Mouse (Mus musculus) right cerebral cortex, adult 2 months (tissue): ENCODE data around the gene Hectd3.

Experiments used
- DNase-seq, 2 experiments: peaks; one replicate each; pipeline ENCODE4 v3.0.0; 2021 to 2022; ENCODE audit warnings: low spot score in 2 of 2

Gene Hectd3

DNA sequence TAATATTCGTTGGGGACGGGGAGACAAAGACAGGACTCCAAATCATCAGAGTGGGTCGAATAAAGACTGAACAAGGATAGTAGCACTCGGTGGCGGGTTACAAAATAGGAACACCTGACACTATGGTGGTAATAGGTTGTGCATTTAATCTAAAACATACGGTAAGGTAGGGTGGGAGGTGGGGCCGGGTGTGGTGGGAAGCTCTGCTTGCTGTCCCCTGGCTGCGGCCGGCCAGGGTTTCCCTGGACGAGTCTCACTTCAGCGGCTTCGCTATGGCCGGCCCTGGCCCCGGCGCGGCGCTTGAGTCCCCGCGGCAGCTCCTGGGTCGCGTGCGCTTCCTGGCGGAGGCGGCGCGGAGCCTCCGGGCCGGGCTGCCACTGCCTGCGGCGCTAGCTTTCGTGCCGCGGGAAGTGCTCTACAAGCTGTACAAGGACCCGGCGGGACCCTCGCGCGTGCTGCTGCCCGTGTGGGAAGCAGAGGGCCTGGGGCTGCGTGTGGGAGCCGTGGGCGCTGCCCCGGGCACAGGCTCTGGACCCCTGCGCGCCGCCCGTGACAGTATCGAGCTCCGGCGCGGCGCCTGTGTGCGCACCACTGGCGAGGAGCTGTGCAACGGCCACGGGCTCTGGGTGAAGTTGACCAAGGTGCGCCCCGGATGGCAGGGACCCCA, at the start of gene Hectd3:
TSS of gene Hectd3 (plus strand) at position 187 of the 667 bp plus-strand sequence.
- DNase-seq: peak; percentile 60 to 71

DNA sequence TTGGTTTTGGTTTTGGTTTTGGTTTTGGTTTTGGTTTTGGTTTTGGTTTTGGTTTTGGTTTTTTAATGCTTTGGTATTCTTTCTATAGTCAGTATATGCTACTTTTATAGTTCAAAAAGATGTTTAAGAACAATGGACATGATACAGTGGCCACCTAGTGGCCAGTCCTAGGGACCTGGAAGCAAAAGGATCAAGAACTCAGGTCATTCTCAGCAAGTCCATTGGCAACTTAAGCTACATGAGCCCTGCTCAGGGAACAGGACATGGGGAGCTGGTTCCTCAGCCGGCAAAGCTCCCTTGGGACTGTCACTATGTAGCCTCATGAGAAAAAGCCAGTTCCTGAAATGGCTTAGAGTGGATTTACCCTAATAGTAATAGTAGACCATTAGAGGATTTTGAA, 43.5 kb upstream of the Hectd3 start:
- no peak for DNase-seq

DNA sequence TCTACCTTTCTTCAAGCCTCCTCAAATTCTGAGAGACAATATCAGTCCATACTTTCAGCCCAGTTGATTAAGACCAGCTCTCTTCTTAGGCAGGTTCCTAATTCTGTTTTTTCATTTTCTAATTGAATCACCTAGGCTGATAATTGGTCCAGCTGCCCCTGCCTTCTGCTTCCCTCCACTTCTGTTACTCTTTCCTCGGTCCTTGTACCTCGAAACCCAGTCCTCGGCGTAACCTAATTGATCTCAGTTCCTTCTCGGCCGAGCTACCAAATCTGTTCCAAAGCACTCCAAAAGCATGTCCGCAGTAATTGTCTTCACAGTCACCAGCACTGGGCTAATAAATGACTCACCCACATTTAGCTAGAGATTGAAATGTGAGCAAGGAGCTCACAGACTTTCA, 40.2 kb upstream of the Hectd3 start:
- DNase-seq: no peak

DNA sequence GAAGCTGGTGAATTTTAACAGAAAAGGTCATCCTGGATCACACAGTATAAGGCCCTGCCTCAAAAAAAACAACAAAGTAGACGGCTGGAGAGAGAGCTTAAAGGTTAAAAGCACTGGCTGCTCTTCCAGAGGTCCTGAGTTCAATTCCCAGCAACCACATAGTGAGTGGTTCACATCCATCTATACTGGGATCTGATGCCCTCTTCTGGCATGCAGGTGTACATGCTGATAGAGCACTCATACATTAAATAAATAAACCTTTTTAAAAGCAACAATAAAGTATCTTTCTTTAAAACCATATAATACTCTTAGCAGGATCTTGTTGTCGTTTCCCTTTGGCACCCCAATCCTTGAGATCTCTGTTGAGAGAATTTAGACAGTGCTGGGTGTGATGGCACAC, 18.6 kb upstream of the Hectd3 start:
- no peak for DNase-seq

DNA sequence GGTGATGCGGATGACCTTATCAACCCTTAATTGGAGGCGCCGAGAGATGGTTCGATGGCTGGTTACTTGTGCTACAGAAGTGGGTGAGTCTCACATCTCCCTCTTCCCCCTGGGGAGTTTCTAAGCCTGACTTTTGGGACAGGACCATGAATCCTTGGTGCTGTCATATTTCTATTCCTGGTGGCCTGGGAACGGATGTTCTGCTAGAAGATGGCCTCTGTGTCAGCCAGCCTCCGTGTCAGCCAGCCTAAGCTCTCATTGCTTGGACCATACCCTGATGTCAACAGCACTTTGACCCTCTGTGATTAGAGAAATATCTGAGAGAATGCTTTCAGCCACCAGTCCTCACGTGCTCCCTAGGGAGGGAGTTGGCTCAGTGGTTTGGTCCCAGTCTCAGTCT, 9.4 kb upstream of the Hectd3 start:
- DNase-seq: no peak

DNA sequence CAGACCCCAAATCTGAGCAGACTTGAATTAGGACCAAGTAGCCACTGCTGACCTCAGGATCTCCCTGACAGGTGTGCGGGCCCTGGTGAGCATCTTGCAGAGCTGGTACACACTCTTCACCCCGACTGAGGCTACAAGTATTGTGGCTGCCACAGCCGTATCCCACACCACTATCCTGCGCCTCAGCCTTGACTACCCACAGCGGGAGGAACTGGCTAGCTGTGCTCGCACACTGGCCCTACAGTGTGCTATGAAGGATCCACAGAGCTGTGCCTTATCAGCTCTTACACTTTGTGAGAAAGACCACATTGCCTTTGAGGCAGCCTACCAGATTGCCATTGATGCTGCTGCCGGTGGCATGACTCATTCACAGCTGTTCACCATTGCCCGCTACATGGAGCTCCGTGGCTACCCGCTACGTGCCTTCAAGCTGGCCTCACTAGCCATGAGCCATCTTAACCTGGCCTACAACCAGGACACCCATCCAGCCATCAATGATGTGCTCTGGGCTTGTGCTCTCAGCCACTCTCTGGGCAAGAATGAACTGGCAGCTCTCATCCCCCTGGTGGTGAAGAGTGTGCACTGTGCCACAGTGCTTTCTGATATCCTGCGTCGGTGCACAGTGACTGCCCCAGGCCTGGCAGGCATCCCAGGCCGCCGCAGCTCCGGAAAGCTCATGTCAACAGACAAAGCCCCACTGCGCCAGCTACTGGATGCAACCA, 8.6 kb upstream of the Hectd3 start:
- peak; percentile 61 to 72 for DNase-seq

DNA sequence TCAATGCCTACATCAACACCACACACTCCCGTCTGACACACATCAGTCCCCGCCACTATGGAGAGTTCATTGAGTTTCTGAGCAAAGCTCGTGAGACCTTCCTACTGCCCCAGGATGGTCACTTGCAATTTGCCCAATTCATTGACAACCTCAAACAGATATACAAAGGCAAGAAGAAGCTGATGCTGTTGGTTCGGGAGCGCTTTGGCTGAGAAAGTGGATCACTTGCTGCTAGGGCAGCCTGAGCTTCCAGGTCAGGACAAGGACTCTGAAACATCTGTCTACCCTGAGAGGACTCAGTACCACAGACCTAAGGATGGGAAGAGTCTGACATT, 8.0 kb upstream of the Hectd3 start:
- DNase-seq: no peak

DNA sequence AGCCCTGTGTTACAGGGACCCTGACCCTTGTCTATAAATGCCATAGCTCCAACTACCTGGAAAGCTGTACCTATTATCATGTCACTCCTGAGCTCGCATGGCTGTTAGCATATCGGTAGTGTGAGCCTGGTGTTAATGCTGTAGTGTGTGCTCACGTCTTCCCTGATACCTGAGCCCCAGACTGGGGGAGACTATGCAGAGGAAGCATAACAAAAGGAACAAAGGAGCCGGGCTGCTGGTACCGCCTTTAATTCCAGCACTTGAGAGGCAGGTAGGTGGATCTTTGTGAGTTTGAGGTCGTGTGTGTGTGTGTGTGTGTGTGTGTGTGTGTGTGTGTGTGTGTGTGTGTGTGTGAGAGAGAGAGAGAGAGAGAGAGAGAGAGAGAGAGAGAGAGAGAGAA, 5.4 kb upstream of the Hectd3 start:
- no peak for DNase-seq

DNA sequence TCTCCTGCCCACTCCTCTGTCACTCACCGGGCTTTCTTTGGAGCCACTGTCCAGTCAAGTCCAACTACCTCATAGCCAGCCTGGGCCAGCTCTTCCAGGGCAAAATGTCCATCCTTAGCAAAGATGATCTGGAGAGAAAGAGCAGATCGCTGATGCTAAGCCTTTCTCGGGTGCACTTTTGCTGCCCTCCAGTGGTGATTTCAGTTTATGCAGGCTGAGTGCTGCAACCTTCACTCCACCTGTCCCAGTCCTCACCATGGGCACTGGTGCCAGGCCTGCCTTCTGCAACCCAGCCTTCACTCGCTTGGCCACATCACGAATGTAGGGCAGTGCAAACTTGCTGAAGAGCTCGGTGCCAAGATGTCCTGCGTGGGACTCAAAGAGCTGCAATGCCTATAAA, 3.8 kb upstream of the Hectd3 start:
- DNase-seq: peak; percentile 91

DNA sequence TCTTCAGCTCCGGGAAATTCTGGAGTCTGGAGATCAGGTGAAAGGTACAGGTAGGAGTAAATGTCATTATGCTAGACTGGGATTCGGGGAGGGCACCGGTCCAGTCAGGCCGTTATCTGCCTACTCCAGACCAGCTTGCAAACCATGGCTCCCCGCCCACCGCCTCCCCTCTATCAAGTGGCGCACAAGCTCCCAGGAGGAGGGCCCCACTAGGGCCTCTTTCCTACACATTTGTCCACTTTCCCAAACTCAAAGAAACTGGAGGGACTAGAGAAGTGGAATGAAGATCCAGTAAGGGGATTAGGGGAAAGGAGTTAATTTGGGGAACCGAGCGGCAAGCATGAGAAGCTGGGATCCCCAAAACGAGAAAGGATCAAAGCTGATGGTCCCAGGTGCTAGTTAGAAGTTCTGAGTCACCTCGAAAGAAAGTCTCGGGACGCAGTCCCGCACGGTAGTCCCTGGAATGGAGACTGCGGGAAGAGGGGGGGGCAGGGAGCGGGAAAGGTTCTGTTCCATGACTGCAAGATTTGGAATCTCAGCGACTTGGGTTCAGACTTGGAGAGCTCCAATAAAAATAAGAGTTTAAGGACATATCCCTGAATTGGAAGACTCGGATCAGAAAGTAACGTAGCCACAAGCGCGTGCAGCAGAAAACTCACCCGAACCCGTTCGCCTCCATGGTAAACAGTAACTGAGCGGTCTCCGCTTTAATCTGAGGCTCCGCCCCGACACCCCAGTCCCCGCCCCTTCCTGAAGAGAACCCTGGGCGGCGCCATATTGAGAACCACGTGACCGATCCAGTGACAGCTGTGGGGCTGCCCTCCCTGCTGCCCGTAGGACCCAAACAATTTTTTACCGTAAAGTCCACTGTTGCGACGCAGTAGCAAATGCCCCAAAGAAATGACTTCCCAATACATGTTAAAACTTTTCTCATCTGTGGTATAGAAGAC, 1.2 kb upstream of the Hectd3 start, which contains the start of gene Urod:
TSS of gene Urod (minus strand) at position 742 of the 950 bp plus-strand sequence.
- DNase-seq: peak; percentile 95

DNA sequence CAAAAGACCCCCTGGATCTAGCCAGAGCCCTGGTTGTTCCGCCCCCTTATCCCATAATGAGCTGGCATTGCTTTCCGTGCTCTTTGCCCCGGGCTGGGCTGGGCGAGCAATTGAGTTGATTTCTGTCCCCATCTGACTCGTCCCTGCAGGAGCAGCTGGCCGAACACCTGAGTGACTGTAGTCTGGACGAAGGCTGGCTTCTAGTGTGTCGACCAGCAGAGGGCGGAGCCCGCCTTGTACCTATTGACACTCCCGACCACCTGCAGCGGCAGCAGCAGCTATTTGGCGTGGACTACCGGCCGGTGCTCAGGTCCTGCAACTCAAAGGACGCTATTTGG, 650 bp downstream of the Hectd3 start:
- peak in 1 of 2 experiments; percentile 30 for DNase-seq

DNA sequence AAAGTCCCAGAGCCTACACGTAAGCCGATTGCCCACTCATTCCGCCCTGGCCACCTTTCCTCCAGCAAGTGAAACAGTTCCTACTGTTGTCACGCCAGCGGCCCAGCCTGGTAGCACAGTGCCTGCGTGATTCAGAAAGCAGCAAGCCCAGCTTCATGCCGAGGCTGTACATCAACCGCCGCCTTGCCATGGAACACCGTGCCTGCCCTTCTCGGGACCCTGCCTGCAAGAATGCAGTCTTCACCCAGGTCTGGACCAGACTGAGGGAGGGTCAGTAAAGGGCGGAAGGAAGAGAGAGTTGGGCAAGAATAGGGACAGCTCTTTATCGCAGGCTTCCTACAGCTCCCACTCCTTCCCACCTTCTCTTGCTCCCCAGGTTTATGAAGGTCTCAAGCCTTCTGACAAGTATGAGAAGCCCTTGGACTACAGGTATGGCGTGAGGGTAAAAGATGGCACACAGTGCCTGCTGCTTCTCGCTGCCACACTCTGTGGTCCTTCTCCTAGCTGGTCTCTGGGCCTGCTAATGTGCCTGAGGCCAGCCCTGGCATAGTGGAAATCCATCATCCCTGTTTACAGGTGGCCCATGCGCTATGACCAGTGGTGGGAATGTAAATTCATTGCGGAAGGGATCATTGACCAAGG, 4.5 kb downstream of the Hectd3 start:
- DNase-seq: no peak

DNA sequence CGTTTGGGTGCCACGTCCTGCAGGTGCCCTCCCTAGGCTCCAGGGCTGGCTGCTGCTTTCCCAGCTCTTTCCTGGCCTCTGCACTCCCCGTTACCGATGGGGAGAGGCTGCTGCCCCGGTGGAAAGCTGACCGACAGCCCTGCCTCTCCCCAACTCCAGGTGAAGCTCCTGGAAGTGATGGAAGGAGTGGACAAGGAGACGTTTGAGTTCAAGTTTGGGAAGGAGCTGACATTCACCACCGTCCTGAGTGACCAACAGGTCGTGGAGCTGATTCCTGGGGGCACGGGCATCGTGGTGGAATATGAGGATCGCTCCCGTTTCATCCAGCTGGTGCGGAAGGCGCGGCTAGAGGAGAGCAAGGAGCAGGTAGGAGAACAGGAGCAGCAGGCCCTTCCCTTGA, 6.8 kb downstream of the Hectd3 start:
- no peak for DNase-seq

DNA sequence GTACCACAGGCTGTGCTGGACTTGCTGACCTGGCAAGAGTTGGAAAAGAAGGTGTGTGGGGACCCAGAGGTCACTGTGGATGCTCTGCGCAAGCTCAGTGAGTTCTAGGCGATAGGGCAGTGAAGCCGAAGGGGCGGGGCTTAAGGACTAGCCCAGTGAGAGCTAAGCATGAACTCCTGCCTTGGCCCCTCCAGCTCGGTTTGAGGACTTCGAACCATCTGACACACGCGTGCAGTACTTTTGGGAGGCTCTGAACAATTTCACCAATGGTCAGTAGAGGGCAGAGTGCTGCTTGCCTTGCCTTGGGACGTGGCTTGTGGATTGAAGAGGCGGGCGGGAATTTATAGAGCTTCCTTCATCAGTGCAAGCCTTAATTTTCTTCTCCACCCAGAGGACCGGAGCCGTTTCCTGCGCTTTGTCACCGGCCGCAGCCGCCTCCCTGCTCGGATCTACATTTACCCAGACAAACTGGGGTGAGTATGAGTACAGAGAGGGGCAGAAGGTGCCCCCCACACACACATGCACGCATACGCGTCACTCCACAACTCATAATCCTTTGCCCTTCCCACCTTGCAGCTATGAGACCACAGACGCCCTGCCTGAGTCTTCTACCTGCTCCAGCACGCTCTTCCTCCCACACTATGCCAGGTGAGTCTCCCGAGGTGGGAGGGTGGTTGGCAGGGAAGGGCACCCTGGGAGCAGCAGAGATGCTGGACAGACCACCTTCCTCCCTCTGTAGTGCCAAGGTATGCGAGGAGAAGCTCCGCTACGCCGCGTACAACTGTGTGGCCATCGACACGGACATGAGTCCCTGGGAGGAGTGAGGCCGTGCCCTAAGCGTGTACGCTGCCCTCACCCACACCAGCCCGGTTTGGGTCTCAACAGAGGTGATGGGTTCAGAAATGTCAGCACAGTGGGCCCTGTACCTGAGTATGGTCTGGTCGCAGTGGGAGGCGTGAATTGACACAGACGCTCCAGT, 7.7 kb downstream of the Hectd3 start:
- peak; percentile 68 to 78 for DNase-seq

DNA sequence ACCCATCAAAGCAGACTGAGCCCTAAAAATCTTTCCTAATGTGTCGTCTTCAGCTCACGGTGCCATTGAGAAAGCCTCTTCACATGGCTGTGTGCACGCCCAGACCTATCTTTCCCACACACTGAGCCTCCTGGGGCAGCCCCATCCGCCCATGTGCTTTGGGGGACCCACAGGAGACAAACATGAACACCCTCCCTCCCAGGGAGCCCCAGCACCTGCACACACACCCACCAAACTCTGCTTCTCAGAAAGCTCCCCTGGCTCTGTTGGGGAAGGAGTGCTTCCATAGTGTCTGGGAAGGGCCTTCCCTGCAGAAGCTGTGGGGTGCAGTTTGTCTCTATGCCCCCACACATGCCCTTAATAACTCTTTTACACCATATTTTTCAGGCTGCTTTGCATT, 9.5 kb downstream of the Hectd3 start:
- no peak for DNase-seq

DNA sequence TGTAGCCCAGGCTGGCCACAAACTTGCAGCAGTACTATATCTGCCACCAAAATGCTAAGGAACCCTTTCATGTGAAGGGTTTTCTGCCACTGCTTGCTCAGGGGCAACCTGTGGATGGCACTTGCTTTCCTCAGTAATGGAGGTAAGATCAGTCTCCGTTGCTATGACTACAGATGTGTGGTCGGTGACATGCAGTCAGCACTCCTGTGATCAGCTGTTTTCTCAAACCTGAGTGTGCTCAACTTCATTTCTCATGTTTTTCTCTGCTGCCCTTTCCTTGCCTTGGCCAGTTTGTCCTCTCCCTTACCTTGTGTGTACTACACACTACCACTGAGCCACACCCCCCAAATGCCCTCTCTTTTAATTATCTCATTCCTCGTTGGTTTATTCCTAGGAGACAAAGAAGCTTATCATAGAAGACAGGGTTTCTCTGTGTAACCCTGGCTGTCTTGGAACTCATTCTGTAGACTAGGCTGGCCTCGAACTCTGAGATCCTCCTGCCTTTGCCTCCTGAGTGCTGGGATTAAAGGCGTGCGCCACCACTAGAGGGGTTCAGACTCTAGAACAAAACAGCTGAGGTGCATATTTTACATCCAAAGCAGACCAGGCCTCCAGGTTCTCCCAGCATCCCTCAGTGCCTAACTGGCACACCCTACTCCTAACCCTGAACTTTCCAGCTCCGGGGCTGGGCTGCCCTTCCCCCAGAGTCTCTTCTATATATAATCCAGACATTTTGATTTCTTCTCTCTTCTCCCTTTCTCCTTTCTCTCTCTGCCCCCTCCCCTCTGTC, 10.7 kb downstream of the Hectd3 start:
- DNase-seq: no peak

DNA sequence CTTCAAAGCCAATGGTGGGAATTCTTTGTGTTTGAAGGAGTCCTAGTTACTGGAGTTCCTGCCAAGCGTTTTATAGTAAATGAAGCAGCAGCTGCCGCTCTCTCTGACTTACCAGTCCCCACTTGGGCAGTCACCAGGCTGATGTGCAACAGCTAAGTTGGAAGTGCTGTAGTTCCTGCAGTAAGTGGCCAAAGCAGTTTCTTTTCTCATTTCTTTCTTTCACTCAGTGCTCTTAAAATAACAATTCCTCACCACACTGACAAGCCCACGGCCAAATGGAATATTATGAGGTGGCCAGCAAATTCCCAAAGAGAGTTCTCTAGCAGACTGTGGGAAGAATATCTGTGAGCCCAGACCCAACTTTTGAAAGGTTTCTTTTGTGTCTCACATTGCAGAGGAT, 11.9 kb downstream of the Hectd3 start:
- no peak for DNase-seq

DNA sequence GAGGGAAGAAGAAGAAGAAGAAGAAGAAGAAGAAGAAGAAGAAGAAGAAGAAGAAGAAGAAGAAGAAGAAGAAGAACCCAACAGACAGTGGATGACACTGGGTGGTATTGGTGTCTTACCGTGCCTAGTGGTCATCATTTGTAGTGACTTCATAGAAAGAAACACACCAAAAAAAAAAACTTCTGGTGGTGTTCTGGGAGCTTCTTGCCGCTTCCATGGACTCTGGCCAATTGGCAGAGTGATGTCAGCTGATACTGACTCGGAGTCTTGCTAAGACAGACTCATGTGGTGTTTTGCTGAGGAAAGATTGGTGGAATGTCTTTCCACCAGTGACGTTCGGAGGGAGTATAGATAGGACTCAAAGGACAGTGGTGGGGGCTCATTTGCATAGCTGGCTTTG, 15.1 kb downstream of the Hectd3 start:
- DNase-seq: no peak

DNA sequence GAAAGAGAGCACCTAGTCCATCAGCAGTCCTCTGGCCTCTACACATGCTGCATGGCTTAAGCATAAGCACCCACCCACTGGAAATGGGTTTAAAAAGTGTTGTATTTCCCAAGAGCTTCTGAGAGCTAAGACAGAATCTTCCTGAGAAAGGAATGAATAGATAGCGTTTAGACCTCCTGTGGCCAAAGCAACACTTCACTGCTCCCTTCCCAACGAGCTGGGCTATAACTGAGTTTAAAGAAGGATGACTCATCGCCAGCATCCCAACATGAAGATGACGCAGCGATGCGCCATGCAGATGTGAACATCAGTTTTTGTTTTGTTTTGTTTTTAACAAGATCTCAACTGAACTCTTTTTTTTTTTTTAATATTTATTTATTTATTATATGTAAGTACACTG, 18.5 kb downstream of the Hectd3 start:
- no peak for DNase-seq

DNA sequence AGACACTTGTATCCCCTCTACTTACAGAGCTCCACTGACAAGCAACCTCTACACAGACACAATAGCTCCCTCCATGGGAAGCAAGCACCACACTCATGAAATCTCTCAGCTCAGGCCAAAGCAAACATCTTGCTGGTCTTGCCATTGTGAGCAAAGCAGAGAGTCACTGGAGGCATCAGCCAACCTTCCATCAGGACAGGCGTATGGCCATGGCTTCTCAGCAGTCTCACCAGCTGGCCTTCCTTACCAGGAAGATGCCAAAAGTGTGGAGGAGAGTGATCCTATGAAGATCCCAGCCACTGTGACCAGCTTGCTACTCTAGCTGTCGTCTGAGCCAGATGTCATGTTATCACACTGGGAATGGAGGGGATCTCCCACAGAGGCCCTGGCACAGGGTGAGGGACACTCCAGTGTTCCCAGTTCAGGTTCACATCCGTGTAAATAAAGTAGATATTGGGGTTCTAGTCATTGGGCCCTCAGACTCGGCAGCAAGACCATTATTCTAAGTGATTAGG, 19.8 kb downstream of the Hectd3 start:
- no peak for DNase-seq
